Mouse (Mus musculus): ENCODE results near the gene Tgif2. TPM values are rescaled to one million over a fixed set of nuclear protein-coding genes. Genes with fewer than 3 reads are reported as not detected.
"Not testable (repeated sequence)": the region's sequence is repeated elsewhere in the genome, so short reads cannot be mapped to it uniquely, and the experiment has no call there.

The Tgif2 gene
- total RNA-seq (2014; rRNA removed): 8.6 and 10.8 TPM in 2 replicates
- 6.9 and 8.2 TPM in 2 replicates for polyA plus RNA-seq (2015; fragmentation: Nextera tagmentation; extraction: Ambion mirVana)

GRCm38 (mm10) chr2:156839319-156840191 lies at the start of gene Tgif2:
Tgif2 (plus strand) TSS chr2:156840007.
- H3K27me3 ChIP-seq (ENCODE audit: insufficient read depth, low read length): peaks cover 22% of the 10 kb centered on the region
- WGBS: 7% methylated on average over 37 of the region's 61 CpGs
- no peak for TF ChIP-seq CTCF (IDR thresholded peaks at IDR 0.05)
- H3K4me1 ChIP-seq (ENCODE audit: insufficient read depth, low read length): peaks cover 7% of the 10 kb centered on the region; the same call in 1 of the 2 replicates
- H3K36me3 ChIP-seq (ENCODE audit: insufficient read depth, low read length): no peaks in the 10 kb centered on the region
- no peaks in the 10 kb centered on the region for H3K9me3 ChIP-seq (ENCODE audit: low read length)
- peak within 1 kb of the TSS; percentile 57 for H3K4me3 ChIP-seq (ENCODE audit: low read depth, low read length)
- peak; percentile 52 for ATAC-seq (ENCODE audit: low FRiP score)
- peak within 1 kb of the TSS; percentile 100 for H3K4me2 ChIP-seq (ENCODE audit: low read depth, low read length, poor library complexity, severe bottlenecking)
- DNase-seq (ENCODE audit: low spot score): peak; percentile 80
- peak within 1 kb of the TSS; percentile 48 for H3K9ac ChIP-seq (replicated peaks; ENCODE audit: low read length, poor library complexity, severe bottlenecking)
- H3K27ac ChIP-seq (ENCODE audit: low read depth, low read length): peak within 1 kb of the TSS; percentile 47; the same call in 1 of the 2 replicates

- no peak overlapping the region for H3K4me3 ChIP-seq (ENCODE audit: low read depth, low read length)
- DNase-seq (ENCODE audit: low spot score) (no peak), ATAC-seq (ENCODE audit: low FRiP score) (no peak)
- WGBS: 93% methylated on average over 1 of the region's 1 CpGs
- no peak overlapping the region for H3K27ac ChIP-seq (ENCODE audit: low read depth, low read length)
- no peaks in the 10 kb centered on the region for H3K27me3 ChIP-seq (ENCODE audit: insufficient read depth, low read length)
- H3K4me2 ChIP-seq (ENCODE audit: low read depth, low read length, poor library complexity, severe bottlenecking): no peak overlapping the region
- no peaks in the 10 kb centered on the region for H3K4me1 ChIP-seq (ENCODE audit: insufficient read depth, low read length)
- no peak for TF ChIP-seq CTCF (IDR thresholded peaks at IDR 0.05)
- H3K9ac ChIP-seq (replicated peaks; ENCODE audit: low read length, poor library complexity, severe bottlenecking): no peak overlapping the region
- no peaks in the 10 kb centered on the region for H3K36me3 ChIP-seq (ENCODE audit: insufficient read depth, low read length)
- no peaks in the 10 kb centered on the region for H3K9me3 ChIP-seq (ENCODE audit: low read length)
Measured at GRCm38 (mm10) chr2:156798516-156798915, 41.3 kb upstream of the Tgif2 start.

DNA sequence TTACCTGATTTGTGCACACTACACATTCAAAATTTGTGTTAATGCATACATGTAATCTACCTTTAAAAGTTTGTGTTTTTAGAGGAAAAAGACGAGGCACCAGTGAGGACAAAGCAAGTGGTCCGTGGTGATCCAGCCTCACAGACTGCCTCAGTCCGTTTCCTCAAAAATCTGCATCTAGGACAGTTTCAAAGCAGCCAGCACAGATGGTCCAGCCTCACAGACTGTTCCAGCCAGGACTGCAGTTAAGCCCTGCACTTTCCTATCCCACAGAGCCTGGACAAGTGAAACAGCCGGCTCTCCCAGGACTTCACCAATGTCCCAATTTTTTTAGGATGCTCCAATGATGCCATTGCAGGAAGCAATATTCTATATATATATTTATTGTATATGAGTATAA lies 38.8 kb upstream of the Tgif2 start:
- no peaks in the 10 kb centered on the region for H3K36me3 ChIP-seq (ENCODE audit: insufficient read depth, low read length)
- 70% methylated on average over 4 of the region's 4 CpGs for WGBS
- H3K27me3 ChIP-seq (ENCODE audit: insufficient read depth, low read length): no peaks in the 10 kb centered on the region
- no peak for ATAC-seq (ENCODE audit: low FRiP score)
- no peaks in the 10 kb centered on the region for H3K4me1 ChIP-seq (ENCODE audit: insufficient read depth, low read length)
- no peak overlapping the region for H3K9ac ChIP-seq (replicated peaks; ENCODE audit: low read length, poor library complexity, severe bottlenecking)
- H3K4me2 ChIP-seq (ENCODE audit: low read depth, low read length, poor library complexity, severe bottlenecking): no peak overlapping the region
- H3K27ac ChIP-seq (ENCODE audit: low read depth, low read length): no peak overlapping the region
- no peak for TF ChIP-seq CTCF (IDR thresholded peaks at IDR 0.05)
- H3K4me3 ChIP-seq (ENCODE audit: low read depth, low read length): no peak overlapping the region
- no peaks in the 10 kb centered on the region for H3K9me3 ChIP-seq (ENCODE audit: low read length)
- DNase-seq (ENCODE audit: low spot score): no peak

DNA sequence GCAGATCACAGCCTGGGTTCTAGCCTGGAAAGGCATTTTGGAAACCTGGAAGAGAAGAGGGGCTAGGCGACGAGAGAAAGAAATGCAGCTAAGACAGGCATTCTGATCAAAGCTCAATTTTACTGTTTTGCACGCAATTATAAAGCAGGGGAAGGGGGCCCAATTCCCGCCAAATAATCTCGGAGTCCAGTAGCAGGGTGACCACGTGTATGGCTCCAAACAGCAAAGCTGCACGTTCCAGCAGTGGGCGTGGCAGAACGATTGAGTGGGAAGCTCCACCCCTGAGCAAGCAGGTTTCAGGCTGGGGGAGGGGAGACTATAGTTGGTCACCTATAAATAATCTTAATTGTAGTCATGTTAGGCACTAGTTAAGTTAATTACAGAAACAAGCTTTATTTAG lies 37.7 kb upstream of the Tgif2 start:
- H3K9ac ChIP-seq (replicated peaks; ENCODE audit: low read length, poor library complexity, severe bottlenecking); ATAC-seq (ENCODE audit: low FRiP score); H3K27me3 ChIP-seq (ENCODE audit: insufficient read depth, low read length); DNase-seq (ENCODE audit: low spot score); H3K27ac ChIP-seq (ENCODE audit: low read depth, low read length); H3K4me1 ChIP-seq (ENCODE audit: insufficient read depth, low read length); H3K9me3 ChIP-seq (ENCODE audit: low read length); H3K4me3 ChIP-seq (ENCODE audit: low read depth, low read length); H3K36me3 ChIP-seq (ENCODE audit: insufficient read depth, low read length); H3K4me2 ChIP-seq (ENCODE audit: low read depth, low read length, poor library complexity, severe bottlenecking): not testable (repeated sequence)
- WGBS: 56% methylated on average over 9 of the region's 9 CpGs

- H3K27ac ChIP-seq (ENCODE audit: low read depth, low read length): no peak overlapping the region
- no peaks in the 10 kb centered on the region for H3K4me1 ChIP-seq (ENCODE audit: insufficient read depth, low read length)
- 55% methylated on average over 4 of the region's 4 CpGs for WGBS
- no peak for TF ChIP-seq CTCF (IDR thresholded peaks at IDR 0.05)
- H3K9me3 ChIP-seq (ENCODE audit: low read length): no peaks in the 10 kb centered on the region
- H3K9ac ChIP-seq (replicated peaks; ENCODE audit: low read length, poor library complexity, severe bottlenecking): no peak overlapping the region
- ATAC-seq (ENCODE audit: low FRiP score) (no peak), DNase-seq (ENCODE audit: low spot score) (no peak)
- no peaks in the 10 kb centered on the region for H3K27me3 ChIP-seq (ENCODE audit: insufficient read depth, low read length)
- no peak overlapping the region for H3K4me3 ChIP-seq (ENCODE audit: low read depth, low read length)
- no peaks in the 10 kb centered on the region for H3K36me3 ChIP-seq (ENCODE audit: insufficient read depth, low read length)
- no peak overlapping the region for H3K4me2 ChIP-seq (ENCODE audit: low read depth, low read length, poor library complexity, severe bottlenecking)
Measured at GRCm38 (mm10) chr2:156803698-156804372, 36.0 kb upstream of the Tgif2 start.

DNA sequence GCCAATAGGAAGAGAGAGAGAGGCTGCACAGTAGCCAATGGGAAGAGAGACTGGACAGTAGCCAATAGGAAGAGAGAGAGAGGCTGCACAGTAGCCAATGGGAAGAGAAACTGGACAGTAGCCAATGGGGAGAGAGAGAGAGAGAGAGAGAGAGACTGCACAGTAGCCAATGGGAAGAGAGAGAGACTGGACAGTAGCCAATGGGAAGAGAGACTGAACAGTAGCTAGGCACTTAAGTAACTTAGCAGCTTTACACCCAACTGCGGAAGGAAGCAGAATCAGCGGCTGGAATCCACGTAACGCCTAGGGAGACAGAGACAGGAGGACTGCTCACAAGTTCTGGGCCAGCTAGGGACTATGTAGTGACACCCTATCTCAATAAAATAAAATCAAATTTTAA lies 35.2 kb upstream of the Tgif2 start:
- no peaks in the 10 kb centered on the region for H3K36me3 ChIP-seq (ENCODE audit: insufficient read depth, low read length)
- no peak overlapping the region for H3K9ac ChIP-seq (replicated peaks; ENCODE audit: low read length, poor library complexity, severe bottlenecking)
- H3K9me3 ChIP-seq (ENCODE audit: low read length): no peaks in the 10 kb centered on the region
- no peak for ATAC-seq (ENCODE audit: low FRiP score)
- H3K4me3 ChIP-seq (ENCODE audit: low read depth, low read length): no peak overlapping the region
- TF ChIP-seq CTCF (IDR thresholded peaks at IDR 0.05): no peak
- H3K27me3 ChIP-seq (ENCODE audit: insufficient read depth, low read length): no peaks in the 10 kb centered on the region
- DNase-seq (ENCODE audit: low spot score): no peak
- H3K4me1 ChIP-seq (ENCODE audit: insufficient read depth, low read length): no peaks in the 10 kb centered on the region
- 90% methylated on average over 4 of the region's 4 CpGs for WGBS
- H3K27ac ChIP-seq (ENCODE audit: low read depth, low read length): no peak overlapping the region
- H3K4me2 ChIP-seq (ENCODE audit: low read depth, low read length, poor library complexity, severe bottlenecking): no peak overlapping the region
